Mouse (Mus musculus): ENCODE data around the gene Slc17a9.
"Not testable (repeated sequence)": the region's sequence is repeated elsewhere in the genome, so short reads cannot be mapped to it uniquely, and the experiment has no call there.

Gene Slc17a9

GRCm38 (mm10) chr2:180710276-180711155, 14.5 kb upstream of the Slc17a9 start:
- DNase-seq (ENCODE audit: low spot score): no peak

DNA sequence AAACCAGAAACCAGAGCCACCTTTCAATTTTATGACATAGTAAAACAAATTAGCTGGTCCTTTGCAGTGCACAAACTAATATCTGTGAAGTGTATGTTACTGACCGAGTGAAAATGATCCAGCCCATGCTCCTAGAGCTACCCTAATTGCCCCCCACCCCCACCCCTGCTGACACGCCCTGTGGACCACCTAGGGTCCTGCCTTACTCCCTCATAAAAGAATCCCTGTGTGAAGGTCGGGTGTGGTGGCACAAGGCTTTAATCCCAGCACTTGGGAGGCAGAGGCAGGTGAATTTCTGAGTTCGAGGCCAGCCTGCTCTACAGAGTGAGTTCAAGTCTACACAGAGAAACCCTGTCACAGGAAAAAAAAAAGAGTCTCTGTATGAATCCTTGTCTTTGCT, 13.5 kb upstream of the Slc17a9 start:
- DNase-seq (ENCODE audit: low spot score): no peak

GRCm38 (mm10) chr2:180712037-180712689, 12.9 kb upstream of the Slc17a9 start:
- DNase-seq (ENCODE audit: low spot score): no peak

GRCm38 (mm10) chr2:180722748-180723147, 2.3 kb upstream of the Slc17a9 start:
- not testable (repeated sequence) for DNase-seq (ENCODE audit: low spot score)

GRCm38 (mm10) chr2:180723865-180724264, 1.2 kb upstream of the Slc17a9 start:
- DNase-seq (ENCODE audit: low spot score): no peak

GRCm38 (mm10) chr2:180725414-180725778, 333 bp downstream of the Slc17a9 start:
- DNase-seq (ENCODE audit: low spot score): no peak

DNA sequence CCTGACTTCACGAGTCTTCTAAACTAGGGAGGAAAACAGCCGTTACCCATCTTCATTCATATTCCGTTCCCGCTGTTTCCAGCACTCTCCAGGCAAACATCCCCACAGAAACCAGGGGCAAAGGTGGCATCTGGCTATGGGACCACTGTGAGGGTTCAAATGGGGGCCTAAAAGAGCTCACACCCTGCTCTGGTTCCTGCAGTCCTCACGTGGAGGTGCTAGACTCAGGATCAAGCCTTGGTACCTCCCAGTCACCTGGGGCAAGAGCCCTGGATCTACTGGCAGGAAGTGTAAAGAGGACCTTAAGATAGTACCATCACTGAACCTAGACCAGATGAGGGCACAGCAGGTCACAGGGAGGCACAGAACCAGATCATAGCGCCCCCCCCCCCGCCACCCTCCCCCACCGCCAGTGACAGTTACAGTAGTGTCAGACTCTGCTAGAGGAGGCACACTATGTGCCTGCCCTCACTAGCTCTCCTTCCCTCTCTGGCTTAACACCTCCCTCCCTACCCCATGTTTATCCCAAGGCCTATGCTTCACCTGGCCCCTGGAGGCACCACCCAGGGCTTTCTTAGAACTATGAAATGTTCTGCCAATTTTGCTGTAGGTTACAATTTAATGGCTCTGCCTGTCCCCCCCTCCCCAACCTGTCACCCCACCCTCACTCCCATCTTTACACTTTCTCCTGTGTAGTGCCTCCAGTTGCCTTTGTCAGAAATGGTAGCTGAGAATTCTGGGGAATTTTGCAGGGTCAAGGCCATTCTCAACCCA, 980 bp downstream of the Slc17a9 start:
- no peak for DNase-seq (ENCODE audit: low spot score)

GRCm38 (mm10) chr2:180726658-180727442, 1.8 kb downstream of the Slc17a9 start:
- no peak for DNase-seq (ENCODE audit: low spot score)

GRCm38 (mm10) chr2:180727613-180728021, 2.6 kb downstream of the Slc17a9 start:
- DNase-seq (ENCODE audit: low spot score): no peak

- DNase-seq (ENCODE audit: low spot score): no peak
Observed at GRCm38 (mm10) chr2:180731036-180731435, 6.0 kb downstream of the Slc17a9 start.

- DNase-seq (ENCODE audit: low spot score): no peak
Observed at GRCm38 (mm10) chr2:180731984-180732383, 6.9 kb downstream of the Slc17a9 start.

DNA sequence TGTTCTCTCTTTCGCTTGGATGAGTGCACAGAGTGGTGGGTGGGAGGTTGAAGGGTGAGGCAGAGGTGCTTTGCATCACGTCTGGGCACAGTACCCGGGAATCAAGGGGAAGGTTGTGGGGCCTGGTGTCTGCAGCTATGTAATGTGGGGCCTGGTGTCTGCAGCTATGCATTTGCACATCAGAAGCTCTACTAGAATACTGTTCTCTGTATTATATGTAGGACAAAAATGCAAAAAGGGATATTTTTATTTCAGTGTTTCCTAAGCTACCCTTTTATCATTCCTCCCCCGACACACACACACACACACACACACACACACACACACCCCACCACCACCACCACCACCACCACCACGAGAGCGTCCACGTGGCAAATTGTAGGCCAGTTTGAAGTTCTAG, 10.2 kb downstream of the Slc17a9 start:
- no peak for DNase-seq (ENCODE audit: low spot score)

- no peak for DNase-seq (ENCODE audit: low spot score)
Observed at GRCm38 (mm10) chr2:180737984-180738383, 12.9 kb downstream of the Slc17a9 start.

- DNase-seq (ENCODE audit: low spot score): no peak
Observed at GRCm38 (mm10) chr2:180740349-180740748, 15.3 kb downstream of the Slc17a9 start.

DNA sequence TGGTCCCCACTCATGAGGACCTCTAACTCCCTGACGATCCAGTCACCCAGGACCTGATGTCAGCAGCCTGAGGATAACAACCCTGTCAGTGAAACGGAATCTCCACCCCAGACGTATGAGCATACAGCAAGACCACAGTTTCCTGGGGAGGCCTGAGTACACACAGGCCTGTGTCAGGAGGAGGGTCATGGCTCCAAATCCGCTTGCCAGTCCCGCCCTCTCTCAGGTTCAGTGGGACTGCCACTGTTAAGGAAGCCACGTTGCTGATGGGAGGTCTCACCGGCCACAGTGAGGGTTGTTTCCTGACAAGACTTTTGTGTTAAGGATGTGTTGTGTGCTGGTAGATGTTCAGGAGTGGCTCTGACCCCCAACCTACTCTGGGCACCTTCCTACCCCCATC, 16.4 kb downstream of the Slc17a9 start:
- no peak for DNase-seq (ENCODE audit: low spot score)

- DNase-seq (ENCODE audit: low spot score): no peak
Observed at GRCm38 (mm10) chr2:180742820-180743219, 17.8 kb downstream of the Slc17a9 start.

- DNase-seq (ENCODE audit: low spot score): no peak
Observed at GRCm38 (mm10) chr2:180743321-180743720, 18.3 kb downstream of the Slc17a9 start.

- DNase-seq (ENCODE audit: low spot score): peak; percentile 42
Observed at GRCm38 (mm10) chr2:180745248-180745927, 20.3 kb downstream of the Slc17a9 start.

GRCm38 (mm10) chr2:180746569-180747192, 21.6 kb downstream of the Slc17a9 start:
- DNase-seq (ENCODE audit: low spot score): no peak

GRCm38 (mm10) chr2:180748904-180749303, 23.8 kb downstream of the Slc17a9 start:
- DNase-seq (ENCODE audit: low spot score): no peak

All from urinary bladder, postnatal 10 days (tissue).